Comparison of ENCODE assay signal across 13 mouse cellular contexts in genomic region chr3:41258291-41258690, GRCm38 (mm10).
DNase-seq lines count a peak whose midpoint lies in the region; ATAC-seq and TF ChIP-seq lines count a peak whose summit lies in the region.
"Had no signal": no experiment of that assay in that cellular context is flagged by ENCODE, and none has a peak within 500 bp of the region (broad histone marks: within the 10 kb centered on the region; RNA-seq: fewer than 3 reads in every experiment).

No protein-coding gene starts in this region.

- no peak for ATAC-seq in kidney, postnatal 0 days (replicated peaks; ENCODE audit: low FRiP score, low read depth)
- ATAC-seq in kidney, embryonic 16.5 days (ENCODE audit: low FRiP score, low TSS enrichment), result no peak
- ATAC-seq in embryonic facial prominence, embryonic 13.5 days (ENCODE audit: insufficient number of reproducible peaks, insufficient read depth, low FRiP score, low TSS enrichment, low read depth), result peak; percentile 71; the same call in 1 of the 2 replicates
- peak; percentile 96 for ATAC-seq in limb, embryonic 11.5 days (ENCODE audit: insufficient number of reproducible peaks, low FRiP score, low TSS enrichment, low read depth)
- no peak for ATAC-seq in neural tube, embryonic 11.5 days (ENCODE audit: insufficient read depth, low FRiP score, low TSS enrichment)
- ATAC-seq in midbrain, embryonic 11.5 days (ENCODE audit: low FRiP score), result no peak
- no peak for ATAC-seq in kidney, embryonic 14.5 days (ENCODE audit: low FRiP score, low TSS enrichment)

- H3K4me2 ChIP-seq in kidney, postnatal 0 days (ENCODE audit: low read length), result no peak overlapping the region
- no peak overlapping the region for H3K4me2 ChIP-seq in kidney, embryonic 16.5 days (replicated peaks; ENCODE audit: low read depth, low read length)
- H3K4me2 ChIP-seq in embryonic facial prominence, embryonic 13.5 days, result peak overlapping the region; percentile 27
- no peak overlapping the region for H3K4me2 ChIP-seq in limb, embryonic 11.5 days (ENCODE audit: low read depth, severe bottlenecking)
- no peak overlapping the region for H3K4me2 ChIP-seq in neural tube, embryonic 11.5 days (ENCODE audit: low read depth)
- no peak overlapping the region for H3K4me2 ChIP-seq in midbrain, embryonic 11.5 days
- H3K4me2 ChIP-seq in kidney, embryonic 14.5 days (replicated peaks; ENCODE audit: low read depth, low read length), result no peak overlapping the region

- no peaks in the 10 kb centered on the region for H3K36me3 ChIP-seq in kidney, postnatal 0 days (ENCODE audit: insufficient read depth, low read length)
- H3K36me3 ChIP-seq in kidney, embryonic 16.5 days (ENCODE audit: insufficient read depth, low read length), result no peaks in the 10 kb centered on the region
- H3K36me3 ChIP-seq in embryonic facial prominence, embryonic 13.5 days, result no peaks in the 10 kb centered on the region
- H3K36me3 ChIP-seq in limb, embryonic 11.5 days (ENCODE audit: control insufficient read depth, insufficient read depth, low read length), result no peaks in the 10 kb centered on the region
- H3K36me3 ChIP-seq in neural tube, embryonic 11.5 days (ENCODE audit: control insufficient read depth, insufficient read depth, low read length), result no peaks in the 10 kb centered on the region
- no peaks in the 10 kb centered on the region for H3K36me3 ChIP-seq in midbrain, embryonic 11.5 days (ENCODE audit: control insufficient read depth, insufficient read depth, low read length)
- H3K36me3 ChIP-seq in kidney, embryonic 14.5 days (ENCODE audit: control insufficient read depth, insufficient read depth, low read length), result no peaks in the 10 kb centered on the region

- no peaks in the 10 kb centered on the region for H3K9me3 ChIP-seq in kidney, postnatal 0 days (replicated peaks; ENCODE audit: low read length)
- H3K9me3 ChIP-seq in kidney, embryonic 16.5 days (ENCODE audit: low read length), result no peaks in the 10 kb centered on the region
- H3K9me3 ChIP-seq in embryonic facial prominence, embryonic 13.5 days, result no peaks in the 10 kb centered on the region
- no peaks in the 10 kb centered on the region for H3K9me3 ChIP-seq in limb, embryonic 11.5 days (ENCODE audit: control insufficient read depth, low read length)
- no peaks in the 10 kb centered on the region for H3K9me3 ChIP-seq in neural tube, embryonic 11.5 days (ENCODE audit: control insufficient read depth, low read length)
- no peaks in the 10 kb centered on the region for H3K9me3 ChIP-seq in midbrain, embryonic 11.5 days (ENCODE audit: control insufficient read depth, low read length)
- no peaks in the 10 kb centered on the region for H3K9me3 ChIP-seq in kidney, embryonic 14.5 days (ENCODE audit: control insufficient read depth, low read length)

- no peaks in the 10 kb centered on the region for H3K27me3 ChIP-seq in kidney, postnatal 0 days (ENCODE audit: insufficient read depth, low read length)
- no peaks in the 10 kb centered on the region for H3K27me3 ChIP-seq in kidney, embryonic 16.5 days (ENCODE audit: insufficient read depth, low read length)
- H3K27me3 ChIP-seq in embryonic facial prominence, embryonic 13.5 days, result no peaks in the 10 kb centered on the region
- no peaks in the 10 kb centered on the region for H3K27me3 ChIP-seq in limb, embryonic 11.5 days (ENCODE audit: control insufficient read depth, insufficient read depth, low read length)
- no peaks in the 10 kb centered on the region for H3K27me3 ChIP-seq in neural tube, embryonic 11.5 days (ENCODE audit: control insufficient read depth, insufficient read depth, low read length)
- H3K27me3 ChIP-seq in midbrain, embryonic 11.5 days (ENCODE audit: control insufficient read depth, insufficient read depth, low read length), result no peaks in the 10 kb centered on the region
- H3K27me3 ChIP-seq in kidney, embryonic 14.5 days (ENCODE audit: control insufficient read depth, insufficient read depth, low read length), result no peaks in the 10 kb centered on the region

- H3K4me1 ChIP-seq in kidney, postnatal 0 days (replicated peaks; ENCODE audit: insufficient read depth, low read length), result no peaks in the 10 kb centered on the region
- no peaks in the 10 kb centered on the region for H3K4me1 ChIP-seq in kidney, embryonic 16.5 days (ENCODE audit: insufficient read depth, low read length)
- peaks cover 20% of the 10 kb centered on the region for H3K4me1 ChIP-seq in embryonic facial prominence, embryonic 13.5 days
- peaks cover 8% of the 10 kb centered on the region; the same call in 1 of the 2 replicates for H3K4me1 ChIP-seq in limb, embryonic 11.5 days (ENCODE audit: control insufficient read depth, insufficient read depth, low read length)
- H3K4me1 ChIP-seq in neural tube, embryonic 11.5 days (ENCODE audit: control insufficient read depth, insufficient read depth, low read length), result no peaks in the 10 kb centered on the region
- no peaks in the 10 kb centered on the region for H3K4me1 ChIP-seq in midbrain, embryonic 11.5 days (ENCODE audit: control insufficient read depth, insufficient read depth, low read length)
- H3K4me1 ChIP-seq in kidney, embryonic 14.5 days (ENCODE audit: control insufficient read depth, insufficient read depth, low read length), result no peaks in the 10 kb centered on the region

- WGBS in kidney, postnatal 0 days, result 41% methylated on average over 6 of the region's 6 CpGs
- WGBS in kidney, embryonic 16.5 days, result 45% methylated on average over 6 of the region's 6 CpGs
- WGBS in embryonic facial prominence, embryonic 13.5 days, result 13% methylated on average over 6 of the region's 6 CpGs
- 6% methylated on average over 6 of the region's 6 CpGs for WGBS in limb, embryonic 11.5 days
- WGBS in neural tube, embryonic 11.5 days, result 41% methylated on average over 6 of the region's 6 CpGs
- WGBS in midbrain, embryonic 11.5 days, result 73% methylated on average over 6 of the region's 6 CpGs
- 46% methylated on average over 6 of the region's 6 CpGs for WGBS in kidney, embryonic 14.5 days

- DNase-seq in kidney, postnatal 0 days (ENCODE audit: low spot score), result peak; percentile 31
- peak; percentile 88 for DNase-seq in limb, embryonic 11.5 days (ENCODE audit: low spot score)
- peak; percentile 40 for DNase-seq in neural tube, embryonic 11.5 days (ENCODE audit: low spot score)
- DNase-seq in urinary bladder, postnatal 25 days (ENCODE audit: low spot score), result no peak
- no peak for DNase-seq in midbrain, embryonic 11.5 days (ENCODE audit: low spot score, missing footprints)
- DNase-seq: cerebellum, adult 2 months; kidney, adult 11 months; liver; thymus, adult 2 months had no signal

- no peak overlapping the region for H3K27ac ChIP-seq in kidney, postnatal 0 days
- H3K27ac ChIP-seq in kidney, embryonic 16.5 days (ENCODE audit: low read length), result no peak overlapping the region
- peak overlapping the region; percentile 89 for H3K27ac ChIP-seq in embryonic facial prominence, embryonic 13.5 days
- H3K27ac ChIP-seq in limb, embryonic 11.5 days (replicated peaks; ENCODE audit: low read depth, low read length), result peak overlapping the region; percentile 74
- H3K27ac ChIP-seq in neural tube, embryonic 11.5 days (ENCODE audit: low read depth, low read length), result no peak overlapping the region
- H3K27ac ChIP-seq in midbrain, embryonic 11.5 days (ENCODE audit: low read depth, low read length), result no peak overlapping the region
- H3K27ac ChIP-seq in kidney, embryonic 14.5 days (ENCODE audit: low read depth, low read length), result no peak overlapping the region
- H3K27ac ChIP-seq: layer of hippocampus, adult 2 months had no signal

- H3K4me3 ChIP-seq in kidney, postnatal 0 days (replicated peaks; ENCODE audit: low read depth, low read length), result no peak overlapping the region
- no peak overlapping the region for H3K4me3 ChIP-seq in kidney, embryonic 16.5 days (ENCODE audit: low read length)
- no peak overlapping the region for H3K4me3 ChIP-seq in embryonic facial prominence, embryonic 13.5 days
- no peak overlapping the region for H3K4me3 ChIP-seq in limb, embryonic 11.5 days (ENCODE audit: low read depth, low read length)
- H3K4me3 ChIP-seq in neural tube, embryonic 11.5 days (ENCODE audit: low read depth, low read length), result no peak overlapping the region
- no peak overlapping the region for H3K4me3 ChIP-seq in midbrain, embryonic 11.5 days (ENCODE audit: low read depth, low read length)
- no peak overlapping the region for H3K4me3 ChIP-seq in kidney, embryonic 14.5 days (ENCODE audit: low read length)
- H3K4me3 ChIP-seq: layer of hippocampus, adult 2 months had no signal

- TF ChIP-seq CTCF in kidney, postnatal 0 days (IDR thresholded peaks at IDR 0.05; ENCODE audit: low read depth), result no peak

- no peak overlapping the region for H3K9ac ChIP-seq in kidney, postnatal 0 days (ENCODE audit: low read depth, low read length)
- no peak overlapping the region for H3K9ac ChIP-seq in kidney, embryonic 16.5 days (replicated peaks; ENCODE audit: low read length)
- H3K9ac ChIP-seq in embryonic facial prominence, embryonic 13.5 days, result no peak overlapping the region
- no peak overlapping the region for H3K9ac ChIP-seq in limb, embryonic 11.5 days (ENCODE audit: low read length)
- no peak overlapping the region for H3K9ac ChIP-seq in neural tube, embryonic 11.5 days (ENCODE audit: low read length)
- H3K9ac ChIP-seq in midbrain, embryonic 11.5 days (ENCODE audit: low read length), result no peak overlapping the region
- H3K9ac ChIP-seq in kidney, embryonic 14.5 days (ENCODE audit: low read depth, low read length), result no peak overlapping the region

Comparison
In these comparisons a context has a peak if more than half of its experiments do, and no peak if none do; other contexts are left out.
1. ATAC-seq: peak in embryonic facial prominence, embryonic 13.5 days (single experiment) and limb, embryonic 11.5 days (single experiment); none in kidney, postnatal 0 days (single experiment), kidney, embryonic 16.5 days (single experiment), neural tube, embryonic 11.5 days (single experiment), midbrain, embryonic 11.5 days (single experiment) and kidney, embryonic 14.5 days (single experiment).
2. DNase-seq: peak in kidney, postnatal 0 days (single experiment), limb, embryonic 11.5 days (single experiment) and neural tube, embryonic 11.5 days (single experiment); none in urinary bladder, postnatal 25 days (single experiment) and midbrain, embryonic 11.5 days (single experiment).
3. H3K27ac ChIP-seq: peak in embryonic facial prominence, embryonic 13.5 days (single experiment) and limb, embryonic 11.5 days (single experiment); none in kidney, postnatal 0 days (single experiment), kidney, embryonic 16.5 days (single experiment), neural tube, embryonic 11.5 days (single experiment), midbrain, embryonic 11.5 days (single experiment) and kidney, embryonic 14.5 days (single experiment).